Mouse (Mus musculus): Measurements from ENCODE around the gene Adarb2.

GRCm38 (mm10) chr13:8570269-8570668, 367.6 kb downstream of the Adarb2 start:
- no peak for TF ChIP-seq CTCF (IDR thresholded peaks at IDR 0.05; ENCODE audit: low read depth)
- TF ChIP-seq EP300 (IDR thresholded peaks at IDR 0.05; ENCODE audit: low read depth), result no peak
